Mouse (Mus musculus) lung, adult 2 months (tissue): ENCODE measurements around the gene Ermard.

Source experiments
- CTCF ChIP-seq: fragments of 200-500 bp; IDR thresholded peaks from 2 replicates; pipeline ENCODE4 v1.5.1; 2011; ENCODE audit warnings: mild to moderate bottlenecking, low read length, control low read depth; ENCODE audit not compliant: insufficient read depth
- POLR2A ChIP-seq: fragments of 200-500 bp; IDR thresholded peaks from 2 replicates; pipeline ENCODE4 v1.6.1; 2011; ENCODE audit warnings: low read depth, mild to moderate bottlenecking, control low read depth, low read length, borderline replicate concordance; ENCODE audit errors: extremely low read depth

GRCm38 (mm10) chr17:15107143-15107649 is 66.2 kb downstream of the Ermard start:
- TF ChIP-seq CTCF (no peak), POLR2A (no peak)
